Mouse (Mus musculus) olfactory bulb, adult 2 months (tissue): Measurements from ENCODE around the gene Plcg1. TPM values are rescaled to one million over a fixed set of nuclear protein-coding genes. Genes with fewer than 3 reads are reported as not detected.

Experiments used
- H3K27ac ChIP-seq: fragments of 200-500 bp; 2 replicates; pipeline ENCODE4 v1.5.1; 2012; ENCODE audit warnings: low read depth, low read length; ENCODE audit not compliant: insufficient read depth
- H3K4me1 ChIP-seq: fragments of 200-500 bp; 2 replicates; pipeline ENCODE4 v1.6.1; 2012; ENCODE audit warnings: low read length; ENCODE audit not compliant: control insufficient read depth, insufficient read depth
- H3K4me3 ChIP-seq: fragments of 200-500 bp; 2 replicates; pipeline ENCODE4 v1.5.1; 2012; ENCODE audit warnings: mild to moderate bottlenecking, low read depth, low read length, moderate library complexity; ENCODE audit not compliant: insufficient read depth
- CTCF ChIP-seq: fragments of 200-500 bp; IDR thresholded peaks from 2 replicates; pipeline ENCODE4 v1.5.1; 2012; ENCODE audit warnings: low read depth, mild to moderate bottlenecking, low read length, moderate library complexity; ENCODE audit not compliant: insufficient read depth
- POLR2A ChIP-seq: fragments of 200-500 bp; IDR thresholded peaks from 2 replicates; pipeline ENCODE4 v1.6.1; 2012; ENCODE audit warnings: mild to moderate bottlenecking, low read depth, low read length, moderate library complexity; ENCODE audit not compliant: insufficient read depth
- WGBS: fragments of 180-500 bp; shearing (Covaris S2); methylation state at CpG from one replicate; pipeline ENCODE4 v1.1.7; 2018; 5-methylcytosine and 5-hydroxymethylcytosine counted together
- polyA plus RNA-seq: library from polyadenylated mRNA; stranded (reverse); fragments of >200 nt; gene quantifications from 2 replicates; pipeline ENCODE4 v1.2.4, GENCODE M21; 2012; ENCODE audit warnings: low replicate concordance; ENCODE audit not compliant: missing spikeins, insufficient read depth, insufficient read length

Plcg1 gene
- polyA plus RNA-seq, 1 experiment = 164 TPM

DNA sequence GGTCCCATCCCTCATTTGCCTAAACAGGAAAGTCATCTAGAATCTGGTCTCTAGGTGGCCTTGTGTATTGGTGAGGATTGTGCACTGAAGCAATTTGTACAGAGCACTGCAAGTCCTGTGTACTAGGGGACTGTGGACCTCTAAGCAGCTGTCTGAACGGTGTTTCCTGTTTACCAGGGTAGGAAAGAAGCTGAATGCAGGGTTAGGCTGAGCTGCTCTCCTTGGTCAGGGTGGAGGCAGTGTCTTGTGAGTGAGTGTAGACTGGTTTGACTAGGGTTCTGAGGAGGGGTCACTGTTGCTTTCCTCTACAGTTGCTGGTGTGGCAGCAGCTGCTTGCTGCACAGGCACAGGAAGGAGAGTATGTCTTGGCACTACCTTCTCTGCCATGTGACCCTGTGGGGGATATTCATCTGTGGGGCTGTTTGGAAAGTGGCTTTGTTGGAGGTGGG is 11.1 kb downstream of the Plcg1 start:
- peaks cover 36% of the 10 kb centered on the region for H3K4me1 ChIP-seq
- WGBS = 62% methylated on average over 1 of the region's 1 CpGs
- no peak for TF ChIP-seq POLR2A
- no peak for TF ChIP-seq CTCF
- H3K27ac ChIP-seq = peak overlapping the region; percentile 23; the same call in 1 of the 2 replicates
- no peak overlapping the region for H3K4me3 ChIP-seq

DNA sequence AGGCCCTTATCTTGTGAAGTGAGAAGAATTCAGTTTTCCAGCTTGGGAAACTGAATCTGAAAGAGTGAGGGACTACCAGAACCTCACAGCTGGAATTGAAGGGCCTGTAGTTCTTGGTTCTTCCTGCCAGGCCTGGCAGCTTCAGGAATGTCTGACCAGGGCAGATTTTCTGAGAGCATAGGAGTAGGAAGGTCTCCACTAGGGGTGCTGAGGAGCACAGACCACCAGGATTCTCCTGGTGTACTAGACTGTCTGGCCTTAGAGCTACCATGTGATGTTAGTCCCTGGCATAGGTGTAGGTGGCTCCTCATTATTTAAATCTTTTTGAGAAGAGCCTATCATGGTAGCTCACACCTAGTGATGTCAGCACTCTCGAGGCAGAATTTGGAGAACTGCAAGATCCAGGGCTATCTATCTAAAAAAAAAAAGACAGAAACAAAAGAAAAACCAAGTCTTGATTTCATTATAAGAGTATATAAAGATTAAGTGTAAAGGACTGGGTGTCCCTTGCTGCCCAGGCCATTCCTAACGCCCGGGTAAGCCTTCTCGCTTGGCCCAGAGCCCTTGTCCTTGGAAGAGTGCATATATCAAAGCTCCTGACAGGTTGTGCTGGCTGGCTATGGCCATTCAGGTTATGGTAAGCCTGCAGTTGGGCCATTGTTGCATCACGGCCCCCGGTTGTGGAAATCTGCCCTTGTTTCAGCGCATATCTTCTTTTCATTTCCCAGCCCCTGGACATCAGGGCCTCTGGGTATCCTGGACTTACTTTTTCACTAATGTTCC is 13.1 kb downstream of the Plcg1 start:
- WGBS = 83% methylated on average over 7 of the region's 7 CpGs
- Histone ChIP-seq H3K27ac (no peak overlapping the region), H3K4me3 (no peak overlapping the region), H3K4me1 (peaks cover 39% of the 10 kb centered on the region)
- TF ChIP-seq POLR2A = no peak
- TF ChIP-seq CTCF = no peak

DNA sequence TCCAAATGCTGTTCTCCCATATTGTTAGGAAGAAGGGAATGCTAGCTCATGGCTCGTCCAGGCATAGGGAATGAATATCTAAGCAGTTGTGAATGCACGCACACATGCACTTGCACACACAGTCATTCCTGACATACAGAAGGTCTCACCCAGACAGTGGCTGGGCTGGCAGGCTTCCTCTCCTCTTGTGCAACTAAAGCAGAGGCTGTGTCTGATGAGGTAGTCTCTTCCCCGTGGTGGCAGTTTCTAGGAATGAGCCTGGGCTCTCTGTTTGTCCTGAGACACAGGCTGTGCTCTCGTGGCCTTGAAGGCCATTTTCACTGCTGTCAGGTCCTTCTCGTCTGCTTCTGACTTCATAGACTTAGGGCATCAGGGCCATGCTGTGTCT is 13.7 kb downstream of the Plcg1 start:
- TF ChIP-seq POLR2A (no peak), CTCF (no peak)
- peaks cover 37% of the 10 kb centered on the region for H3K4me1 ChIP-seq
- no peak overlapping the region for H3K27ac ChIP-seq
- H3K4me3 ChIP-seq = no peak overlapping the region
- WGBS = 72% methylated on average over 5 of the region's 5 CpGs

DNA sequence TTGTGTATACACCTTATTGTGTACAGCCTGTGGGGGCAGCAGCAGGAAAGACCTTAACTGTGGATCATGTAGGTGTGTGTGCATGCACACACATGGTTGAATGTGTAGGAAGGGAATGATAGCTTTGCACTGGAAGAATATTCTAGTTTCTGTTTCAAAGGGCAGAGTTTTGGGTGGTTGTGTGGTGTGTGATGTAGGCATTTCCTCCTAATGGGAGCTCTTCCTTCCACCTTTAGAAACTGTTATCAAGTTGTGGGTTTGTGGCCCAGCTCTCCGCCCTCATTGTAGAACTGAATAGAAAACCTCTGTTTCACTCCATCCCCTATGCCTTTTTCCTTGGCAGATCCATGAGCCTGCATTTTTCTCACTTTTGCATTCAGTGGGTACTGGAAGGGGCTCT is 14.4 kb downstream of the Plcg1 start:
- Histone ChIP-seq H3K4me1 (peaks cover 34% of the 10 kb centered on the region), H3K27ac (no peak overlapping the region)

DNA sequence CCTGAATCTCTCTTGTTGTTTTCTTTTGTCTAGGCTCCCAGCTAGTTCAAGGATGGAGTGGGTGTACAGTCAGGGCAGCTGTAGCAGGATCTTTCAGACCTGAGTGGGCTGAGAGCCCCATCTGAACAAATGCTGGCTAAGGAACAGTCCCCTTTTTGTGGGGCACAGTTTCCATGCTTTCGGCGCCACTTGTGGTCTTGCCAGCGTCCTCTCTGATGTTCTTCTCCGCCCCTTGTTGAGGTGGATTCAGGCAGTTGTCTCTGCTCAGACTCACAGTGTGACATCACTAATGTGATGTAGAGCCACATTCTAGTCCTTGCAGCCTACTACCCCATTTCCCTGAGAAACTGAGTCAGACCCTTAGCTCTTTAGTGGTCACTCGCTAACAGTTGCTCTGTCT is 15.5 kb downstream of the Plcg1 start:
- 67% methylated on average over 5 of the region's 5 CpGs for WGBS
- Histone ChIP-seq H3K27ac (peak overlapping the region; percentile 34; the same call in 1 of the 2 replicates), H3K4me3 (no peak overlapping the region), H3K4me1 (peaks cover 27% of the 10 kb centered on the region)
- TF ChIP-seq CTCF (no peak), POLR2A (no peak)

More for the DNA sequence above, 14.4 kb downstream of the Plcg1 start:
- no peak for TF ChIP-seq CTCF
- TF ChIP-seq POLR2A = no peak
- 83% methylated on average over 1 of the region's 1 CpGs for WGBS
- no peak overlapping the region for H3K4me3 ChIP-seq

GRCm38 (mm10) chr2:160747075-160747474 is 16.0 kb downstream of the Plcg1 start:
- 50% methylated on average over 10 of the region's 10 CpGs for whole genome bisulfite sequencing
- peak overlapping the region; percentile 34; the same call in 1 of the 2 replicates for H3K27ac ChIP-seq
- peaks cover 27% of the 10 kb centered on the region for H3K4me1 ChIP-seq
- TF ChIP-seq POLR2A = no peak
- no peak for TF ChIP-seq CTCF
- no peak overlapping the region for H3K4me3 ChIP-seq

- TF ChIP-seq CTCF (no peak), POLR2A (no peak)
- Histone ChIP-seq H3K4me3 (no peak overlapping the region), H3K27ac (no peak overlapping the region), H3K4me1 (no peaks in the 10 kb centered on the region)
- WGBS = 91% methylated on average over 6 of the region's 6 CpGs
These were observed 25.6 kb downstream of the Plcg1 start for GRCm38 (mm10) chr2:160756583-160757203.

DNA sequence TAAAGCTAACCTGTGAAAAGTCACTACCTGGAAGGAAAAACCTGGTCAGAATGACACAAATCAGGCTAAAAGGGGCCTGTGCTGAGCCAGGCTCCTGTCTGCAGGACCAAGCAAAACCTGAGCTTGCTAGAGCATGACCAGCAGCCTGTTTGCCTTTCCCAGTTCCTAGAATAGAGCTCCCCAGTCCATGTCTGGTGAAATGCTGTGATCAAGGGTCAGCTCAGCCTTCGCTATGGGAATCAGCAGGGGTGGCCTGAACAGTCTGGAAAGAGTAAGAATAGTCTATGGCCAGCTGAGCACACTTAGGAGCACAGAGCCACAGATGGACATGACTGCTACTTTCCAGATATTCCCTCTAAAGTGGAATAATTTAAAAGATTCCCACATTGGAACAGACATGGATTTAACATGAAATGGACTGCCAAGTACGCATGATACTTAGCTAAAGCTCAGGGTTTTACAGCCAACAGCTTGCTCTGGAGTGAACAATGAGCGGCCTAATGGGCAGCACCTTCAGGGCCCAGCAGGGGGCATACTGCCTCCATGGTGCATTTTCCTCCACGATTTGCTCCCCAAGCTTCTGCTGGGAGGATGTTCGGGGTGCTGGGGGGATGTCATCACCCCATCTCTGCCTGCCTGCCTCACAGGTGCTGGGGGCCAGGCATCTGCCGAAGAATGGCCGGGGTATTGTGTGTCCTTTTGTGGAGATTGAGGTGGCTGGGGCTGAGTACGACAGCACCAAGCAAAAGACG is 29.5 kb downstream of the Plcg1 start:
- TF ChIP-seq POLR2A = no peak
- peak; percentile 63 for TF ChIP-seq CTCF
- Histone ChIP-seq H3K4me1 (no peaks in the 10 kb centered on the region), H3K4me3 (no peak overlapping the region), H3K27ac (no peak overlapping the region)
- WGBS = 75% methylated on average over 9 of the region's 9 CpGs
